Mouse (Mus musculus) liver, embryonic 16.5 days (tissue): ENCODE data around the gene Atf3. TPM values are rescaled to one million over a fixed set of nuclear protein-coding genes. Genes with fewer than 3 reads are reported as not detected.

Experiments
- ATAC-seq: fragments of 200-750 bp; cut with Nextera tagmentation; 2 replicates; pipeline ENCODE4 v1.8.0; 2017; ENCODE audit warnings: low read depth, mild to moderate bottlenecking, moderate number of reproducible peaks, moderate library complexity
- H3K27ac ChIP-seq: fragments of 300-500 bp; sonication (generic); 2 replicates; pipeline ENCODE4 v1.5.1; 2014; ENCODE audit warnings: mild to moderate bottlenecking, low read length
- H3K27me3 ChIP-seq: fragments of 300-500 bp; sonication (generic); 2 replicates; pipeline ENCODE4 v1.6.1; 2014; ENCODE audit warnings: low read depth, low read length, mixed read lengths; ENCODE audit not compliant: control insufficient read depth, insufficient read depth
- H3K36me3 ChIP-seq: fragments of 300-500 bp; sonication (generic); 2 replicates; pipeline ENCODE4 v1.6.1; 2014; ENCODE audit warnings: mild to moderate bottlenecking; ENCODE audit not compliant: control insufficient read depth, insufficient read depth
- H3K4me1 ChIP-seq: fragments of 300-500 bp; sonication (generic); 2 replicates; pipeline ENCODE4 v1.6.1; 2014; ENCODE audit warnings: low read depth, low read length, mixed read lengths; ENCODE audit not compliant: control insufficient read depth
- H3K4me2 ChIP-seq: fragments of 300-500 bp; sonication (generic); 2 replicates; pipeline ENCODE4 v1.6.1; 2014; ENCODE audit warnings: low read depth, low read length, mixed read lengths
- H3K4me3 ChIP-seq: fragments of 300-500 bp; sonication (generic); 2 replicates; pipeline ENCODE4 v1.5.1; 2014; ENCODE audit warnings: low read depth, mild to moderate bottlenecking, low read length
- H3K9ac ChIP-seq: fragments of 300-500 bp; sonication (generic); 2 replicates; pipeline ENCODE4 v1.6.1; 2014; ENCODE audit warnings: low read depth, low read length
- H3K9me3 ChIP-seq: fragments of 300-500 bp; sonication (generic); replicated peaks from 2 replicates; pipeline ENCODE4 v1.6.1; 2016; ENCODE audit warnings: low read length; ENCODE audit not compliant: control insufficient read depth
- WGBS: fragments of 180-500 bp; shearing (Covaris S2); extraction: QIAGEN DNeasy Blood & Tissue Kit; methylation state at CpG from one replicate; pipeline ENCODE4 v1.1.7; 2014; ENCODE audit not compliant: insufficient replicate concordance; 5-methylcytosine and 5-hydroxymethylcytosine counted together
- polyA plus RNA-seq: library from polyadenylated mRNA; unstranded; fragments of >200 nt; fragmentation: Nextera tagmentation; extraction: Ambion mirVana; gene quantifications from 2 replicates; pipeline ENCODE4 v1.2.1, GENCODE M21; 2015

The Atf3 gene
- polyA plus RNA-seq, 1 experiment from 2014 or later = 1.9 TPM

DNA sequence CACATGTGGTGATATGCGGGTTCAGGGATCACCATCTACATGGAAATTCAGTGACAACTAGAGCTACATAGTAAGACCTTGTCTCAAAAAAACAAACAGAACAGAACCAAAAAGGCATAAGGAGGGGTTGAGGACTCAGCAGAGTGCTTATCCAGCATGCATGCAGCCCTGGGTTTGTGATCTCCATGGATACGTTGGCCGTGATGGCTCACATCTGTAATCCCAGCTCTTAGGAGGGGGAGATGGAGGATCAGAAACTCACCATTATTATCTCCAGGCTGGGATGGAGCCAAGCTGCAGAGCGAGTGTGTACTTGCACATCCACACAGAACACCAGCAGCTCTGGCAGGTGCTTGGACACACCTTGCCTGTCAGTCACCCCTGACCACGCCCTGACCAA is 85.6 kb downstream of the Atf3 start:
- no peak overlapping the region for H3K4me3 ChIP-seq
- peaks cover 4% of the 10 kb centered on the region for H3K4me1 ChIP-seq
- H3K27me3 ChIP-seq = no peaks in the 10 kb centered on the region
- H3K9me3 ChIP-seq = no peaks in the 10 kb centered on the region
- no peak overlapping the region for H3K4me2 ChIP-seq
- 40% methylated on average over 5 of the region's 5 CpGs for WGBS
- no peak overlapping the region for H3K27ac ChIP-seq
- no peak overlapping the region for H3K9ac ChIP-seq
- H3K36me3 ChIP-seq = no peaks in the 10 kb centered on the region
- no peak for ATAC-seq

- H3K9ac ChIP-seq = no peak overlapping the region
- ATAC-seq = no peak
- H3K36me3 ChIP-seq = no peaks in the 10 kb centered on the region
- no peak overlapping the region for H3K27ac ChIP-seq
- no peaks in the 10 kb centered on the region for H3K27me3 ChIP-seq
- no peak overlapping the region for H3K4me2 ChIP-seq
- WGBS = 53% methylated on average over 2 of the region's 2 CpGs
- no peak overlapping the region for H3K4me3 ChIP-seq
- H3K4me1 ChIP-seq = peaks cover 4% of the 10 kb centered on the region
- no peaks in the 10 kb centered on the region for H3K9me3 ChIP-seq
Observed at GRCm38 (mm10) chr1:191131692-191132091, 86.1 kb downstream of the Atf3 start.

DNA sequence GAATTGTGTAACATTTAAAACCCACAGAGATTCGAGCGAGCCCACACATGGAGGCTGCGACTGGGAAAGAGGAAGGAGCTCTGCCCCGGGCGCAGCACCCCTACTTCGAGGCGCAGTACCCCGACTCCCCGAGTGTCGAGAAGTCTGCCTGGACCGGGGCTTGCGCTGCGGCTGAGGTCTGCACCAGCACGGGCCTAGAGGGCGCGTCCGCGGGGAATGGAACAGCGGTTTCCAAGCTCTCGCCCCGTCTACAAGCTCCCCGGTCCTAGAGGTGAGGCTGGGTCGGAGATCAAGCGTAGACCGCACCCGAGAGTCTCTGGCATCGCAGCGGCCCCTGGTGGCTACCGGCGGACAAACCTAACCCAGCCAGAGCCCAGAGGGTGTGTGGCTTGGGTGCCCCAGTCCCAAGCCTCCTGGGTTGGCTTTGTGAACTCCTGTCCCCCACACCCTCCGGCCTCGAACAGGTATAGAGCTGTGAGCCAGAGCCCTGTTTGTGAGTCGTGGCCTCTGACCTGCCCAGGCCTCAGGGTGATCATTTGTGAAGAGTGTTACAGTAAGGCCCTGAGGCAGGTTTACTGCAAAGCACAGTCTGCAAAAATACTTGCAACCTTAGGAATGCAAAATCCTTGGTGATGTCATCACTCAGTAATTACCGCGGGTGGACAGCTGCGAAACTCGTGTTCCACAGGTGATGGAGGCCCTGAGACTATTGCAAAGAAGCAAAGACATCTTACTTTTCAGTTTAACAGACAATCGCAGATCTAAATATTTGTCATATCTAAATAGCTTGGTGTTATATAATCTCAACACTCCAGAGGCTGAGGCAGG is 91.8 kb downstream of the Atf3 start:
- Histone ChIP-seq H3K4me1 (no peaks in the 10 kb centered on the region; the same call in 1 of the 2 replicates), H3K4me3 (peak overlapping the region; percentile 46)
- WGBS = 7% methylated on average over 38 of the region's 38 CpGs

GRCm38 (mm10) chr1:191124288-191124687 is 93.6 kb downstream of the Atf3 start:
- no peak overlapping the region for H3K9ac ChIP-seq
- 39% methylated on average over 4 of the region's 4 CpGs for WGBS
- H3K36me3 ChIP-seq = no peaks in the 10 kb centered on the region
- no peaks in the 10 kb centered on the region for H3K9me3 ChIP-seq
- no peak overlapping the region for H3K4me3 ChIP-seq
- H3K27ac ChIP-seq = no peak overlapping the region
- ATAC-seq = no peak
- no peak overlapping the region for H3K4me2 ChIP-seq
- peaks cover 6% of the 10 kb centered on the region for H3K27me3 ChIP-seq
- no peaks in the 10 kb centered on the region; the same call in 1 of the 2 replicates for H3K4me1 ChIP-seq

More for the DNA sequence above, 91.8 kb downstream of the Atf3 start:
- Histone ChIP-seq H3K9ac (0 out of 2 replicates have a peak overlapping the region, but pooled peaks have one; percentile 44), H3K27ac (no peak overlapping the region), H3K36me3 (no peaks in the 10 kb centered on the region), H3K9me3 (no peaks in the 10 kb centered on the region), H3K27me3 (peaks cover 6% of the 10 kb centered on the region), H3K4me2 (peak overlapping the region; percentile 63)
- ATAC-seq = peak; percentile 72

DNA sequence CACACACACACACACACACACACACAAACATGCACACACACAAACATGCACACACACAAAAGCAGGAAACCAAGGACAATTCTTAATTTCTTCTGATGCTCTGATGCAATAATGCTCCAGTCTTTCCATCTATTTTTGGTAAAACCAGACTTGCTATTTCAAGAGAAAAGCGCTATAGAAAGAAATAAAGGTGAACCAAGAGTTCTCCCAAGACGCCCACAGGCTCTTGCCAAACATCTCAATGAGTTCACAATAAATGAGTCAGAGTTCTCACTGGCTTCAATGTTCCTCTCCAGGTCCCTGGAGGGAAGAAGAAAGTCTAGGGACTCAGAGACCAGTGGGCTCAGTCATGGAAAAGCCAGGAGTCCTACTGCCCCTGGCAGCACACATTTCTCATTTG is 94.1 kb downstream of the Atf3 start:
- Histone ChIP-seq H3K4me1 (peaks cover 2% of the 10 kb centered on the region), H3K4me2 (no peak overlapping the region), H3K4me3 (no peak overlapping the region), H3K9ac (no peak overlapping the region), H3K27ac (no peak overlapping the region), H3K27me3 (peaks cover 6% of the 10 kb centered on the region), H3K36me3 (no peaks in the 10 kb centered on the region), H3K9me3 (no peaks in the 10 kb centered on the region)
- WGBS = 56% methylated on average over 2 of the region's 2 CpGs
- ATAC-seq = no peak

DNA sequence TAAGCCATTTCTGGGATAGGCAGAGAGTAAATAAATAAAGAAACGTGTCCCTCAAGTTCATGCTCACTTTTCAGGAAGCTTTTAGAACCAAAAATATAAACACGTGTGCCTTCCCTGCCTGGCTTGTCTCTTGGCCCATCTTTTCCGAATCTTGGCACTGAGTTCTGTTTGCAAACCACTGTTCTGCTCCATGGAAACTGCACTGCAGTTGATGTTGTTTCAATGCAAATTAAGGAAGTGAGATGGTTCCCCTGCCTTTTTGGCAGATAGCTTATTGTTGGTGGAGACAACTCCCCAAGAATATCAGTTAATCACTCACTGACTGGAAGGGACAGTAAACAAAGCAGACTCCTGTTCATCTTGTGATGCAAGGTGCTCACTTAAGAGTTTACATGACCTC is 95.1 kb downstream of the Atf3 start:
- H3K4me2 ChIP-seq = no peak overlapping the region
- WGBS = 42% methylated on average over 3 of the region's 3 CpGs
- no peak overlapping the region for H3K27ac ChIP-seq
- H3K9ac ChIP-seq = no peak overlapping the region
- no peaks in the 10 kb centered on the region for H3K9me3 ChIP-seq
- H3K36me3 ChIP-seq = no peaks in the 10 kb centered on the region
- H3K4me3 ChIP-seq = no peak overlapping the region
- no peak for ATAC-seq
- H3K4me1 ChIP-seq = peaks cover 3% of the 10 kb centered on the region
- H3K27me3 ChIP-seq = peaks cover 6% of the 10 kb centered on the region

Other genes starting within 250 kb of the Atf3 start
- 0.85 and 0.94 TPM in 2 replicates for gene Vash2, start 238.7 kb downstream of the Atf3 start, polyA plus RNA-seq
- gene Flvcr1, start 191.9 kb downstream of the Atf3 start, polyA plus RNA-seq = 2.1 and 2.2 TPM in 2 replicates
- not detected in 2 replicates for gene Spata45, start 181.4 kb downstream of the Atf3 start, polyA plus RNA-seq
- gene Tatdn3, start 155.1 kb downstream of the Atf3 start, polyA plus RNA-seq = 5.9 and 6.4 TPM in 2 replicates
- gene Nsl1, start 155.0 kb downstream of the Atf3 start, polyA plus RNA-seq = 12.7 and 13.5 TPM in 2 replicates
- gene Batf3, start 120.2 kb downstream of the Atf3 start, polyA plus RNA-seq = 1.5 and 2.4 TPM in 2 replicates
- not detected in 2 replicates for gene Fam71a, start 53.2 kb downstream of the Atf3 start, polyA plus RNA-seq
- gene Nenf, start 100.2 kb upstream of the Atf3 start, polyA plus RNA-seq = 22.0 and 25.5 TPM in 2 replicates
- gene Tmem206, start 107.9 kb upstream of the Atf3 start, polyA plus RNA-seq = 5.9 and 6.1 TPM in 2 replicates
- 9.8 and 11.3 TPM in 2 replicates for gene Ppp2r5a, start 185.2 kb upstream of the Atf3 start, polyA plus RNA-seq